Mouse (Mus musculus): ENCODE results near the gene Slc17a7.
"Not testable (repeated sequence)": the region's sequence is repeated elsewhere in the genome, so short reads cannot be mapped to it uniquely, and the experiment has no call there.

Gene Slc17a7

DNA sequence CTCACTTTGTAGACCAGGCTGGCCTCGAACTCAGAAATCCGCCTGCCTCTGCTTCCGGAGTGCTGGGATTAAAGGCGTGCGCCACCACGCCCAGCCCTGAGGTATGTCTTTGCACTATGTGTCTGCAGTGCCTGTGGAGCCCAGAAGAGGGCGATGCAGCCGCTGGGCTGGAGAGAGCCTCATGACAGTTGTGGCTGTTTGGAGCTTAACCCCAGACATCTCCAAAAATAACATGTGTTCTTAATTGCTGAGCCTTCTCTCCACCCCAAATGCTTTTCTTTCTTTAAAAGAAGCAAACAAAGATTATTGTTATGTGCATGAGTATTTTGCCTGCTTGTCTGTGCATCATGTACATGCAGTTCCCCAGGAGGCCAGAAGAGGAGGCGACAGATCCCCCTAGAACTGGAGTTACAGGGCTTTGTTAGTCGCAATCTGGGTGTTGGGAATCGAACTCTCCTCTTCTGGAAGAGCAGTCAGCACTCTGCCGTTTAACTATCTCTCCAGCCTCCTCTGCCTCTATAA, 8.7 kb upstream of the Slc17a7 start:
- peak; percentile 41 for DNase-seq

DNA sequence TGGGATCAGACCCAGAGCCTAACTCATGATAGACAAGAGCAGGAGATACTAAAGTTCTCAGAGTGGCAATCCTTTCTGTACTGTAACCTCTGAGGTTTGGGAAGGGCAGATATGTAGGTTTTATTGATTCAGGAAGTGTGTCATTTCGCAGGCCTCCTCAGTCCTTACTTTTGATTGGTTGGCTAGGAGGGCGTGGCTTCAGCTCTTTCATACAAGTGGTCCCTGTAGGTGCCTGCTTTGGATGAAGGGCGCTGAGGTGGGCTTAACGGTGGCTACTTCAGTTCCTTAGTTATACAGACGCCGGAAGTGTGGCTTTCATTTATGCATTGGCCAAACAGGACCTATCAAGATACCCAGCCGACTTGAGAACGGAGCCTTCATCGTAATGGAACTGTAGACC, 8.2 kb upstream of the Slc17a7 start:
- no peak for DNase-seq

DNA sequence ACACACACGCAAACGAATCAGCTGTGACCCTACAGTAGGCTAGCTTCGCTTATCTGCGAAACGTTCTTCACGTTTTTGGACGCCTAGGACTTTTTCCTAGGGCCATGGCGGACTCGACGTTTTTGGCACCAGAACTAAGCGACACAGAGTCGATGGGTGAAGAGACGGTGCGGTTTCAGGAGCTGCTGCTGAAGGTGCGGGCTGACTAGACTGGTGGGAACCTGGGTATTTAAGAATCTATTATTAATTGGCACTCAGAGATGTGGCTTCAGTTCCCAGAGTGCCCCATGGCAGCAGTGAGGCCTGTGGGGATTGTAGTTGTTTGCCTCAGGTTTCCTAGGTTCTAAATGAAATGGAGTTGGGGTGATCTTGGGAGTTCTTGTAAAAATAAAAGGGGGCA, 7.5 kb upstream of the Slc17a7 start:
- DNase-seq = no peak

DNA sequence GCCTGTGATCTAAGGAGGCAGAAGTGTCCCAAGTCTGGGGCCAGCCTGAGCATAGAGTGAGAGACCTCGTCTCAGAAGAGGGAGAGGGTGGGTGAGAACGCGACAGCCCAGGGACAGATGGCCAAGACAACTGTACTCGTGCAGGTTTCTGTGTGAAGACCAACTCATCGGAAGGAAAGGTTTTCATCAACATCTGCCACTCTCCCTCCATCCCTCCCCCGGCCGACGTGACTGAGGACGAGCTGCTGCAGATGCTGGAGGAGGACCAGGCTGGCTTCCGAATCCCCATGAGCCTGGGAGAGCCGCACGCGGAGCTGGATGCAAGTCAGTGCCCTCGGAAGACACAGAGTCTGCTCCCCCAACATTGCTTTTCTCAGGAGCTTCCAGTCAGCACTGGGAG, 6.3 kb upstream of the Slc17a7 start:
- DNase-seq = no peak

DNA sequence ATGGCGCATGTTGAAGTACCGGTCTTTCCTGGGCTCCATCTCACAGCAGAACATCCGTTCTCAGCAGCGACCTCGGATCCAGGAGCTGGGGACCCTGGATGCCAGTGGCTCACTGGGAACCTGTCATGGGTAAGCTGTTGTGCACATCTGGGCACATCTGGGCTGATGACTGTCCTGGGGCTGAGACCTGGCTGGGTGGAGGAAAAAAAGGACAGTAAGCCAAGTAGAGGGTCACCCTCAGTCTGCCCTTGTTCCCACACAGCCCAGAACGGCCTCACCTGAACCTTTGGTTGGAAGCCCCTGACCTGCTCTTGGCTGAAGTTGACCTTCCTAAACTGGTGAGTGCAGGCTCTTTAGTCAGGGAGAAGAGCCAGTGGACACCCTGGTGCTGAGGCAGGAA, 4.8 kb upstream of the Slc17a7 start:
- DNase-seq = no peak

DNA sequence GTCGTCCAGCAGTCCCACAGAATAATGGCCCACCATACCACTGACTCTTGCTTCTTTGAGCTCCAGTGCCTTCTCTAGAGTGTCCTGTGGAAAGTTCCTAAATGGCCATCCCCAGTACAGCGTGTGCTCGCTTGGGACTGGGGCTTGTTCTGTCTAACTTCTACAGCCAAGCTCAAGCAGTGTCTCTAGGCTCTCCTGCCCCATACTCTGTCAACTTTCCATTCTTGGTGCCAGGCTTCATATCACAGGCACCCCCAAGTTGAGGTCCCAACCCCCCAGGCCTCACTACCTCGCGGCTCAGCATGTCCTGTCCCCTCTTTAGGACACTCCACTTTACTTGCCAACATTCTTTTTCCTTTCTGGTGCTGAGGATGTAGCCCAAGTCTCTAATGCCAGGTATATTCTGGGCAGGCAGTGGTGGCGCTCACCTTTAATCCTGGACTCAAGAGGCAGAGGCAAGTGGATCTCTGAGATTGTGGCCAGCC, 3.4 kb upstream of the Slc17a7 start:
- DNase-seq = no peak

DNA sequence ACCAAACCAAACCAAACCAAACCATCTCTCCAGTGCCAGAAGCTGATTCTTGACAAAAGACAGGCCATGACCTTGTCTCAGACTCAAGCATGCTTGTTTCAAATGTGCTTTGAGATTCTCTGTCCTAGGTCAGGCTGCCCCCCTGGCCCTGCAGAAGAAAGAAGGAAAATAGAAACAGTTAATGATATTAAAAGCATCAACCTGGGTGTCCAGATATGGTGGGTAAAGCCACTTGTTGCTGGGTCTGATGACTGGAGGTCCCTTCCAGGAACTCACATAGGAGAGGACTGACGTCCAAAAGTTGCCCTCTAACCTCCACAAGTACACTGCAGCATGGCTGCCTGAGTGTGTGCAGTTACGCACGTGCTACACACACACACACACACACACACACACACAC, 2.9 kb upstream of the Slc17a7 start:
- no peak for DNase-seq

DNA sequence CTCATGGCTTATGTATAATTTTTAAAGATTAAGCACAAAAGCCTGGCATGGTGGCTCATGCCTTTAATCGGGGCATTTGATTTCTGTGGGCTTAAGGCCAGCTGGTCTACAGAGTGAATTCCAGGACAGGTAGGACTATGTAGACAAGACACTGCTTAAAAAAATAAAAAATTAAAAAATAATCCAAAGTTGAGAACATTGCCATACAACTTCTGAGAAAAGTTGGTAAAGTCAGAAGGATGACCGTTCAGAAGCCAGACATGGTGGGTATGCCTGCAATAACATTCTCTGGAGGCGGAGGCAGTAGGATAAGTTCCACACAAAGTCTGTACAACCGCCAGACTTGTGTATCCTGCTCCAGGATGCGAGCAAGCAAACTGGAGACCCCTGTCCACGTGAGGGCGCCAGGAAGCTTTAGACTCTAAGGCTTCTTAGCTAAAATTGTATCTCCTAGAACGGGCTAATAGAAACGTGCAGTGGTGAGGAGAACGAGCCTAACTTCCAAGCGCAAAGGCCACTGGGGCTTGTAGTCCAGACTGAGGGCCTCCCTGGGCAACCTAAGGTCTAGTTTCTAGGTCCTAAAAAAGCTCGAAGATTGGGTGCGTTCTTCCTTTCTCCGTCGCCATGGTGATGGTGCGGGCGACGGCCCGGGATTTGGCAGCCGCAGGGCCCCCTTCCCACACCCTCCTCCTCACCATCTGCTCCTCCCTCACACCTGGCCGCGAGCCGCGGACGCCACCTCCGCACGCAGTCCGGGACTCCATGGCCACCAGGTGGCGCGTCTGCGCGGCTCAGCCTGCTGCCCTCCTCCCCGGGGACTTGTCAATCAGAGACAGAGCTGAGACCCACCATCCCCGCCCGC, 1.9 kb upstream of the Slc17a7 start:
- peak; percentile 94 for DNase-seq

DNA sequence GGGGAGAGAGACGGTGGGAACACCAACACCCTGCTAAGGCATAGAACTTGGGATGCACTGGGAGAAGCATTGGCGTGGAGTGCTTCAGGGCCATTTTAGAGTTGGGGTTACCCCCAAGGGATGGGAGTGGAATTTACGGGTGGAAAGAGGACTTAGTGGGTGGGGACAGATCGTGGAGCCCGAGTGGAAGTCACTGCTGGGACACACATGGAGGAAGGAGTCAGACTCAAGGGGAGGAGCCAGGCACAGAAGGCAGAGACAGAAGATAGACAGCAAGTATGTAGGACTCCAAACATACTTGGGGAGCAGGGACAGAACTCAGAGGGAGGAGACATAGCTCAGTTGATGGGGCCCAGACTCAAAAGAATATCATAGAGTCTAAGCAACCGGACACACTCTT, 1.2 kb upstream of the Slc17a7 start:
- DNase-seq = no peak

DNA sequence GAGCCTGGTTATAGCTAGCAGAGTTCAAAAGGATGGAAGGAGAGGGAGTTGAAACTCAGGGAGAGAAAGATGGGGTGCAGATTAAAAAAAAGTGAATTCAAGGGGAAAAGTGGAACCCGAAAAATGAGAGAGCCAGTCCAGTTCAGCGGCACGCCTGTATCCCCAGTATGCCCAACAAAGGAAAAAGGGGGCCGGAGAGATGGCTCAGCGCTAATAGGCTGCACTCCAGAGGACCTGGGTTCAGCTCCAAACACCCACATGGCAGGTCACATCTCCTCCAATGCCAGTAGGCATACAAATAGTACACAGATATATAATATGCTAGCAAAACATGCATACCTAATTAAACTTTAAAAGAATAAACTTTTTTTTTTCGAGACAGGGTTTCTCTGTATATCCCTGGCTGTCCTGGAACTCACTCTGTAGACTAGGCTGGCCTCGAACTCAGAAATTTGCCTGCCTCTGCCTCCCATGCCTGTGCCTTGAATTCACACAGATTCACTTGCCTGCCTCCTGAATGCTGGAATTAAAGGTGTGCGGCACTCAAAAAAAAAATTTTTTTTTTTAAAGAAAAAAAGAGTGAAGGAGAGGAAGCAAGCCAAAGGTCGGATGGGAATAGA, 643 bp upstream of the Slc17a7 start:
- DNase-seq = no peak

DNA sequence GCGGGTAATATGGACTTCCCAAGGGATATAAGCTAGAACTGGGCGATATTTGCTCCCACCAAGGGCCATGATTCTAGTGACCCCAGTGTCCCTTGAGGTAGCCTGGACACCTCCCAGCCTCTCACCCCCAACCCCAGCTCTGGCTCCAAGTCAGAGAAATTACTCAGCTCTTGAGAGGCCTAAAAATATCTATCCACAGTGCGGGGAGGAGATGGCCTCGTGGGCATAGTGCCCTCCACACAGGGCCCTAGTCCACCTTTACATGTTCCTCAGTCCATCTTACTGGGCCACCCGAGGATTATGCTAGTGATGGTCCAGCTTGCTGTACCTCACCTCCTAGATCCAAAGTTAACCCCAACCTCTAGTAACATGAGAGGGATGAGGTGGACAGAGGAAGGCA, 1.1 kb downstream of the Slc17a7 start:
- DNase-seq = no peak

DNA sequence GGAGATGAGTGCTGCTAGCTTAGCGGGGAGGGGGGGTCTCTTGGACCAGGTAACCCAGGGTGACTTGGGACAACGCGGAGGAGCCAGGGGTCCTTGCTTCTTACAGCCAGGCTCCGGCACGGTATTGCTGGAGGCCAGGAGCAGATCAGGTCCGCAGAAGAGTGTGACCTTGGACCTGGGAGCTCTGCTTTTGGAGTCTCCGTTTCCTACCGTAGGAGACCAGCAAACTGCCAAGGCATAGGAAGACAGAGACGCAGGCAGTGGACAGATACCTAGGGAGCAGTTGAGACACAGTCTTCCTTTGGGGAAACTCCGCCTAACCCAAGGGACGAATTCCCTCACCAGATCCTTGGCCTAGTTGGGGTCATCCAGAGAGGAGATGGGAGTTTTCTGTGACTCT, 2.0 kb downstream of the Slc17a7 start:
- DNase-seq = no peak

DNA sequence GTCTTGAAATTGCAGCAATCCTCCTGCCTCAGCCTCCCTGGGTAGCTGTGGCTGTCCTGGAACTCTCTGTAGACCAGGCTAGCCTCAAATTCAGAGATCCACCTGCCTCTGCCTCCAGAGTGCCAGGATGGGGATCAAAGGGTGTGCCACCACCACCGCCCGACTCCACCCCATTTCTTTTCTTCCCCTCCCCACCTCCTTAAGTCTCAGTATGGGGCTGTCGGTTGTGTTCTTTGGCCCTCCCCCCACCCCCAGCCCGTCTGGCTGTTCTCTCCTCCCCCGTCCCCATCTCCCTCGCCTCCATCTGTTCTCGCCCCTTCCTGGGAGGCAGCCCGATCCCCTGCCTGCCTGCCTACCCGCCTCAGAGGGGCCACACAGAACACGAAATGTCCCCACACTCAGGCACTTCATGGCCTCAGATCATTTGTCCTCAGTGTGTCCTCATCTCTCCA, 3.2 kb downstream of the Slc17a7 start:
- no peak for DNase-seq

DNA sequence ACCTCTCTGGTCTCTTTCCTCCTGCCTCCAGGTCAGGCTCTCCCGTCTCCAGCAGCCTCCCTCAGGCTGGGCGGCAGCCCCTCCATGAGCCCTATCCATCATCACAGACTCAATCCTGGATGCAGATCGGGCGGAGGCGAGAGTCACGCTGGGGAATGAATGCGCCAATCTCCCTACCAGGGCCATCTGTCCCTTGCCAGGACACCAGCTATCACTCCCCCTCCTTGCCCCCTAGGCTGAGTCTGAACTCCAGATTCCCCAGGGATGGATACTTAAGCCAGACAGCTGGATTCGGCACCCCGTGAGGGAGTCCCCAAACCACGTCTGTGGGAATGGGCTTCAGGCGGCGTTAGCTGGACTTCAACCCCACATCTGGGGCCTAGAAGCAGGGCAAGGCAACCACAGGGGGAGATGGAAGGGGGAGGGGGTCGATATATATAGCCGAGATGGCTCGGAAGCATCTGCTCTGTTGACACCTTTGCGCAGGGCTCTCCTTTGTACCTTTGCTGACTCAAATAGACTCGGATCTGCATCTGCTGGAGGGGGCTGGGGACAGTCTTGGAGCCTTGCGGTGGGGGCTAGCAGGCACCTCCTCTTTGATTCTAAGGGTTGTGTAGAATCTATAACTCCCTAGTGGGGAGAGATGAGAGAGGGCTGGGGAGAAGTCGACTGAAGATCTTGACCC, 4.2 kb downstream of the Slc17a7 start:
- peak; percentile 42 for DNase-seq

DNA sequence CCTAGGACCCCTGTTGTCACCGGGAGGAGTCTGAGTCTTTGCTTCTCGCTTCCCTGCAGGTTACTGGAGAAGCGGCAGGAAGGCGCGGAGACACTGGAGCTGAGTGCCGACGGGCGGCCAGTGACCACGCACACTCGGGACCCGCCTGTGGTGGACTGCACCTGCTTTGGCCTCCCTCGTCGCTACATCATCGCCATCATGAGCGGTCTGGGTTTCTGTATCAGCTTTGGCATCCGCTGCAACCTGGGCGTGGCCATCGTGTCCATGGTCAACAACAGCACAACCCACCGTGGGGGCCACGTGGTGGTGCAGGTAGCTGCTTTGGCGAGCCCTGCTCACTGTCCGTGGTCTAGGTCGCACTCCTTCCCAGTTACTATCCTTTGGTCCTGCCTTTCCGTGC, 4.9 kb downstream of the Slc17a7 start:
- DNase-seq = no peak

DNA sequence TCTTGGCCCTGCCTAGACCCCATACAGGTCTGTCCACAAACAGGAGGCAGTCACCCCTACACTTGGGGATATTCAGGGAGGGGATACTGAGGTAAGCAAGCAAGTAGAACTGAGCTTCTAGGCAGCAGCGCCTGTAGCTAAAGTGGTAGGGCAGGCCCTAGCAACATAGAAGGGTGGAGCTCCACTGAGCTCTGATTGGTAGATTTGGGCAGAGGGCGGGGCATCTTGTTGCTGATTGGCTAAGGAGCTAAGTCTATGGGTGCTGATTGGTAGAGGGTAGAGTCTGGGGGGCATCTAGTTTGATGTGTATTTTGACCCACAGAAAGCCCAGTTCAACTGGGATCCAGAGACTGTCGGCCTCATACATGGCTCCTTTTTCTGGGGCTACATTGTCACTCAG, 5.7 kb downstream of the Slc17a7 start:
- no peak for DNase-seq

DNA sequence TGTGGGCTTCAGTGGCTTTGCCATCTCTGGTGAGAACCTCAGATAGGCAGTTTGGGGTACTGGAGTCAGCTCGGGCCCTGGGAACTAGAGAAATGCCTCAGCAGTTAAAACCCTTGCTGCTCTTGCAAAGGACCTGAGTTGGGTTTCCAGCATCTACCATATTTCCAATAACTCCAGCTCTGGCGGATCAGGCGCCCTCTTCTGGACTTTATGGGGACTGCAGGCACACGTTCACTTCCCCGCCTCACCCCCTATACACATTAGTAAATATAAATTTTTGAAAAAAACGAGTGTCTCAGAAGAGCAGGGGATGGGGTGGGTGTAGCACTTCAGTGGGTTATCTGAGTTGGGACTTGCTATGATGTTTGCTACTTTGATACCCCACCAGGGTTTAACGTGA, 9.2 kb downstream of the Slc17a7 start:
- DNase-seq = no peak

DNA sequence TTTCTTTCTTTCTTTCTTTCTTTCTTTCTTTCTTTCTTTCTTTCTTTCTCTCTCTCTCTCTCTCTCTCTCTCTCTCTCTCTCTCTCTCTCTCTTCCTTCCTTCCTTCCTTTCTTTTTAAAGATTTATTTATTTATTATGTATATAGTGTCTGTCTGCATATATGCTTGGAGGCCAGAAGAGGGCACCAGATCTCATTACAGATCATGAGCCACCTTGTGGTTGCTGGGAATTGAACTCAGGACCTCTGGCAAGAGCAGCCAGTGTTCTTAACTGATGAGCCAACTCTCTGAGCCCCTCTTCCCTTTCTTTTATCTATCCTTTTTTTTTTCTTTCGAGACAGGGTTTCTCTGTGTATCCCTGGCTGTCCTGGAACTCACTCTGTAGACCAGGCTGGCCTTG, 10.0 kb downstream of the Slc17a7 start:
- not testable (repeated sequence) for DNase-seq

DNA sequence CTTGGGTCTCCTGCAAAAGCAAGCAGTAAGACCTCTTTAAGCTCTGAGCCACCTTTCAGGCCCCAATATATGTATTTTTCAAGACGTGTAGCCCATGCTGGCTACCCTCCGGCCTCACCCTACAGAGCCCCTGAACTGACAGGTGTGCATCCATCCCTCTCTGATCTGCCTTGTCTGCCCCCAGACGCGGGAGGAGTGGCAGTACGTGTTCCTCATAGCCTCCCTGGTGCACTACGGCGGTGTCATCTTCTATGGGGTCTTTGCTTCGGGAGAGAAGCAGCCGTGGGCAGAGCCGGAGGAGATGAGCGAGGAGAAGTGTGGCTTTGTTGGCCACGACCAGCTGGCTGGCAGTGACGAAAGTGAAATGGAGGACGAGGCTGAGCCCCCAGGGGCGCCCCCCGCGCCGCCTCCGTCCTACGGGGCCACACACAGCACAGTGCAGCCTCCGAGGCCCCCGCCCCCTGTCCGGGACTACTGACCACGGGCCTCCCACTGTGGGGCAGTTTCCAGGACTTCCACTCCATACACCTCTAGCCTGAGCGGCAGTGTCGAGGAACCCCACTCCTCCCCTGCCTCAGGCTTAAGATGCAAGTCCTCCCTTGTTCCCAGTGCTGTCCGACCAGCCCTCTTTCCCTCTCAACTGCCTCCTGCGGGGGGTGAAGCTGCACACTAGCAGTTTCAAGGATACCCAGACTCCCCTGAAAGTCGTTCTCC, 11.0 kb downstream of the Slc17a7 start:
- no peak for DNase-seq

DNA sequence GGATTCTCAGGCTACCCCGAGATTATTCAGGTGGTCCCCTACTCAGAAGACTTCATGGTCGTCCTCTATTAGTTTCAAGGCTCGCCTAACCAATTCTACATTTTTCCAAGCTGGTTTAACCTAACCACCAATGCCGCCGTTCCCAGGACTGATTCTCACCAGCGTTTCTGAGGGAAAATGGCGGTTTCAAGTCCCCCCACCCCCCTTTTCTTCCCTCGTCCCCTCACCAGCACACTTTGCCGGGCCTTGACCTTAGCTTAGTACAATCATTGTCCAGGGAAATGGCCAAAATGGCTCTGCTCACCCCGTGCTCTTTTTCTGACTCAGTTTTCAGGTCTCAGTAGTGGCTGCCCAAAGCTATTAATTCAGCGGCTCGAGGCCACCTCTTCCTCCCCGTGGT, 11.6 kb downstream of the Slc17a7 start:
- DNase-seq = no peak

DNA sequence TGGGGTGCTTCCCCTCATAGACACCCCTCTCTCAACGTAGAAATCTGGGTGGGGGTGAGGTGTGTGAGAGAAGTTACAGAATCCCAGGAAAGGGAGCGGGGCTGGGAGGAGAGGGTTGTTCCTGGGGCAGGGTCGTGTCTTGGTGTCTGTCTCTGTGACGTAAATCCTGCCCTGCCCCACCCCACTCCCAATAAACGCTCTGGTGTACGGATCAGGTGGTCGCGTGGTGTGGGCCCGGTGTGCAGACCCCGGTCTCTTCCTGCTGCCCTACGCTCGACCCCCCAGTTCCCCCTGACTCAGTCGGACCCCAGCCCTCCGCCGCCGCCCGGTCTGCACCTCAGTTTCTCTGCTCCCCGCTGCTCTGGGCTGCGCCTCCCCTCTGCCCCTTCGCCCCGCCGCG, 12.2 kb downstream of the Slc17a7 start:
- no peak for DNase-seq

DNA sequence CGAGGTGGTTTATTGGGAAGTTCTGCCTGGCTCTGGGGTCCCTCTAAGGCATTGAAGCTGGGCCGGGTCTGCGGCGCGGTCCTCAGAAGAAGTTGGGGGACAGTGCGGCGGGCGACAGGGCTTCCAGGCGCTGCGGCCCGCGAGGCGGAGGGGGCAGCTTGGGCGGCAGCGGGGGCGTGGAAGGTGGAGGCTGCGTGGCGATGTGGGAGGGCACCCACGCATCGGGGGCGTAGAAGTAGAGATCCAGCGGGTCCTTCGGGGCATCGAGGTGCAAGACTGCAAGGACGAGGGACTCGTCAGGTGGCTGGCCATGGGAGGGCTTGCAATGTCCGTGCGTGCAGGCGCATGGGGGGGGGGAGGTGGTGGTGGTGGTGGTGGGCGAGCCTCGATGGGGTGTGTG, 12.6 kb downstream of the Slc17a7 start:
- no peak for DNase-seq

DNA sequence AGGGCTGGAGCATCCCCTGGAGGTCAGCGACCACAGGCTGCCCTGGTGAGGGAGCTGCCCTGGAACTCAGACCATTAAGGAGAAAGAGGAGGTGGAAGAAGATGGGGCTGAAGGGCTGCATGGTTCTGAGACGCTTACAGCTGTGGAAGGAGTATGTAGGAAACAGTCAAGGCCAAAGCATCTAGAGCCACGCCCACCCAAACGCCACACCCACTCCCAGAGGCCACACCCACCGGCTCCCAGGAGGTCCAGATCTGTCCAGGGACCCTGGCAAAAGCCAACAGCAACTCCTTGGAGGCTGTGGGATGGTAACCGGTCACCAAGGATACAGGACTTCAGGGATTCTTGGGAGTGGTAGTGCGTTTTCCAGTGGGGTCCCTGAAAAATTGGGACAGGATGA, 14.8 kb downstream of the Slc17a7 start:
- no peak for DNase-seq
